Mouse (Mus musculus): ENCODE measurements around the gene Rnf208. TPM values are rescaled to one million over a fixed set of nuclear protein-coding genes. Genes with fewer than 3 reads are reported as not detected.
A peak's percentile ranks its signal among the peaks of the same experiment; 100 is the strongest.

Gene Rnf208
- total and polyA plus RNA-seq, 3 experiments, result 0.22 to 54.7 (median 18.4) TPM

GRCm38 (mm10) chr2:25265897-25266656 is 24.0 kb downstream of the Rnf208 start:
- peak overlapping the region; percentile 89 for H3K4me3 ChIP-seq (ENCODE audit: low read depth, low read length)
- peaks cover 75% of the 10 kb centered on the region for H3K36me3 ChIP-seq (replicated peaks)
- no peak for TF ChIP-seq TAL1 (conservative IDR thresholded peaks at IDR 0.05; ENCODE audit: low read depth, low read length)
- no peak for TF ChIP-seq GATA1 (IDR thresholded peaks at IDR 0.05; ENCODE audit: borderline replicate concordance, low read length)
- TF ChIP-seq GATA2 (IDR thresholded peaks at IDR 0.05; ENCODE audit: borderline replicate concordance, low read depth, low read length), result no peak
- no peak for TF ChIP-seq CTCF (IDR thresholded peaks at IDR 0.05; ENCODE audit: low read depth, low read length)
- no peak for TF ChIP-seq POLR2AphosphoS5 (IDR thresholded peaks at IDR 0.05; ENCODE audit: insufficient replicate concordance, low read depth, low read length)
- peaks cover 95% of the 10 kb centered on the region for H3K4me1 ChIP-seq (ENCODE audit: insufficient read depth, low read depth, low read length)
- DNase-seq (ENCODE audit: low spot score) (peak; percentile 86), ATAC-seq (ENCODE audit: extremely low read depth, insufficient number of reproducible peaks, low FRiP score, poor library complexity, severe bottlenecking) (peak; percentile 41; the same call in 1 of the 2 replicates)
- no peaks in the 10 kb centered on the region for H3K27me3 ChIP-seq (ENCODE audit: insufficient read depth, low read length)
- no peaks in the 10 kb centered on the region for H3K9me3 ChIP-seq (replicated peaks)

DNA sequence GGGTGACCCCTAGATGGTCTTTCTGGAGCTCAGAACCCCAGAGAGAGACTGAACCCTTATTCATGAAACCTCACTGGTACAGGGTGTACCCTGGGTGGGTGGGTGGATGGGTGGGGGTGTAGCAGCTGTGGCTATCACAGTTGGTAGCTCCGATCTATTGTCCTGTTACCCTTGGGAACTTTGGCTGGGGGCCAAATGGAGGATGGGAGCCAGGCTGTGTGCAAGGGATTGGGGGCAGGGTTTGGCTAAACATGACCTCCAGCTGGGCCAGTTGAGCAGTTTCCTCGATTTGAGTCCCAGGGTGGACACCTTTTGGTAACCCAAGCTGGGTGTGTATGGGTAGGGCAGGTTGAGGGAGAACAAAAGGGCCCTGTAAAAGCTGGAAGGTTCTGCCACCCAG is 24.7 kb downstream of the Rnf208 start:
- ATAC-seq (ENCODE audit: extremely low read depth, insufficient number of reproducible peaks, low FRiP score, poor library complexity, severe bottlenecking) (no peak), DNase-seq (ENCODE audit: low spot score) (no peak)
- Histone ChIP-seq H3K4me1 (ENCODE audit: insufficient read depth, low read depth, low read length) (peaks cover 95% of the 10 kb centered on the region), H3K27me3 (ENCODE audit: insufficient read depth, low read length) (no peaks in the 10 kb centered on the region), H3K36me3 (replicated peaks) (peaks cover 81% of the 10 kb centered on the region), H3K9me3 (replicated peaks) (no peaks in the 10 kb centered on the region), H3K4me3 (ENCODE audit: low read depth, low read length) (peak overlapping the region; percentile 89; the same call in 1 of the 2 replicates)
- TF ChIP-seq POLR2AphosphoS5 (IDR thresholded peaks at IDR 0.05; ENCODE audit: insufficient replicate concordance, low read depth, low read length) (no peak), GATA1 (IDR thresholded peaks at IDR 0.05; ENCODE audit: borderline replicate concordance, low read length) (no peak), TAL1 (conservative IDR thresholded peaks at IDR 0.05; ENCODE audit: low read depth, low read length) (no peak), GATA2 (IDR thresholded peaks at IDR 0.05; ENCODE audit: borderline replicate concordance, low read depth, low read length) (no peak), CTCF (IDR thresholded peaks at IDR 0.05; ENCODE audit: low read depth, low read length) (no peak)

DNA sequence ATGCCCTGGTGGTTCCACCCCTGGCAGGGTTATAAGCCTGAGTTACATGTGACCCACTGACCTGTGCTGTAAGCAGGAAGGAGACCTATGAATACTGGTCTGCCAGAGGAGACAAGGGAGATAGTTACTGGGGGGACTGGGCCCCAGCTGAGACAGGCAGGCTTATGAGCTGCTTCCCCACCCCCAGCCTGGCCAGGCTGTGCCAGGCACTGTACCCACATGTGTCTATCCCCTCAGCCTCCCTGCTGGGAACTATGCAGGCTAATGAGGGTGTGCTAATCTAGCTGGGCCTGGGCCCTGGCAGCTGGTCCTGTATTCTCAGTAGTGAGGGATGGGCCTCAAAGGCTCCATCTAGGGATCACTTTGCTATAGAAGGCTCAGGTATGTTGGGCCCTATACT is 25.2 kb downstream of the Rnf208 start:
- no peaks in the 10 kb centered on the region for H3K9me3 ChIP-seq (replicated peaks)
- no peaks in the 10 kb centered on the region for H3K27me3 ChIP-seq (ENCODE audit: insufficient read depth, low read length)
- DNase-seq (ENCODE audit: low spot score) (no peak), ATAC-seq (ENCODE audit: extremely low read depth, insufficient number of reproducible peaks, low FRiP score, poor library complexity, severe bottlenecking) (no peak)
- peak overlapping the region; percentile 89; the same call in 1 of the 2 replicates for H3K4me3 ChIP-seq (ENCODE audit: low read depth, low read length)
- H3K36me3 ChIP-seq (replicated peaks), result peaks cover 82% of the 10 kb centered on the region
- peaks cover 91% of the 10 kb centered on the region for H3K4me1 ChIP-seq (ENCODE audit: insufficient read depth, low read depth, low read length)
- no peak for TF ChIP-seq GATA1 (IDR thresholded peaks at IDR 0.05; ENCODE audit: borderline replicate concordance, low read length)
- no peak for TF ChIP-seq CTCF (IDR thresholded peaks at IDR 0.05; ENCODE audit: low read depth, low read length)
- TF ChIP-seq TAL1 (conservative IDR thresholded peaks at IDR 0.05; ENCODE audit: low read depth, low read length), result no peak
- TF ChIP-seq GATA2 (IDR thresholded peaks at IDR 0.05; ENCODE audit: borderline replicate concordance, low read depth, low read length), result no peak
- no peak for TF ChIP-seq POLR2AphosphoS5 (IDR thresholded peaks at IDR 0.05; ENCODE audit: insufficient replicate concordance, low read depth, low read length)

- no peak for TF ChIP-seq TAL1 (conservative IDR thresholded peaks at IDR 0.05; ENCODE audit: low read depth, low read length)
- no peak for TF ChIP-seq GATA2 (IDR thresholded peaks at IDR 0.05; ENCODE audit: borderline replicate concordance, low read depth, low read length)
- TF ChIP-seq GATA1 (IDR thresholded peaks at IDR 0.05; ENCODE audit: borderline replicate concordance, low read length), result no peak
- no peak for TF ChIP-seq POLR2AphosphoS5 (IDR thresholded peaks at IDR 0.05; ENCODE audit: insufficient replicate concordance, low read depth, low read length)
- TF ChIP-seq CTCF (IDR thresholded peaks at IDR 0.05; ENCODE audit: low read depth, low read length), result no peak
- H3K36me3 ChIP-seq (replicated peaks), result peaks cover 83% of the 10 kb centered on the region
These were observed 25.8 kb downstream of the Rnf208 start for GRCm38 (mm10) chr2:25267746-25268309.

GRCm38 (mm10) chr2:25271827-25272511 is 29.9 kb downstream of the Rnf208 start, which contains the start of the genes Ssna1 and Anapc2:
TSS of gene Ssna1 (minus strand) at chr2:25272438.
TSS of gene Anapc2 (plus strand) at chr2:25272478.
- Histone ChIP-seq H3K9me3 (replicated peaks) (no peaks in the 10 kb centered on the region), H3K4me1 (ENCODE audit: insufficient read depth, low read depth, low read length) (peaks cover 64% of the 10 kb centered on the region), H3K27me3 (ENCODE audit: insufficient read depth, low read length) (no peaks in the 10 kb centered on the region), H3K4me3 (ENCODE audit: low read depth, low read length) (peak within 1 kb of the TSS; percentile 84), H3K36me3 (replicated peaks) (peaks cover 91% of the 10 kb centered on the region)
- TF ChIP-seq CTCF (IDR thresholded peaks at IDR 0.05; ENCODE audit: low read depth, low read length) (no peak), GATA1 (IDR thresholded peaks at IDR 0.05; ENCODE audit: borderline replicate concordance, low read length) (no peak)
- DNase-seq (ENCODE audit: low spot score) (peak; percentile 87), ATAC-seq (ENCODE audit: extremely low read depth, insufficient number of reproducible peaks, low FRiP score, poor library complexity, severe bottlenecking) (peak; percentile 66)

More at GRCm38 (mm10) chr2:25267746-25268309, 25.8 kb downstream of the Rnf208 start:
- H3K9me3 ChIP-seq (replicated peaks), result no peaks in the 10 kb centered on the region
- H3K4me3 ChIP-seq (ENCODE audit: low read depth, low read length), result no peak overlapping the region
- H3K27me3 ChIP-seq (ENCODE audit: insufficient read depth, low read length), result no peaks in the 10 kb centered on the region
- ATAC-seq (ENCODE audit: extremely low read depth, insufficient number of reproducible peaks, low FRiP score, poor library complexity, severe bottlenecking) (no peak), DNase-seq (ENCODE audit: low spot score) (no peak)
- peaks cover 91% of the 10 kb centered on the region for H3K4me1 ChIP-seq (ENCODE audit: insufficient read depth, low read depth, low read length)

GRCm38 (mm10) chr2:25272515-25272914 is 30.5 kb downstream of the Rnf208 start:
- no peak for ATAC-seq (ENCODE audit: extremely low read depth, insufficient number of reproducible peaks, low FRiP score, poor library complexity, severe bottlenecking)
- H3K36me3 ChIP-seq (replicated peaks), result peaks cover 91% of the 10 kb centered on the region
- peak overlapping the region; percentile 84 for H3K4me3 ChIP-seq (ENCODE audit: low read depth, low read length)
- H3K4me1 ChIP-seq (ENCODE audit: insufficient read depth, low read depth, low read length), result peaks cover 58% of the 10 kb centered on the region
- H3K27me3 ChIP-seq (ENCODE audit: insufficient read depth, low read length), result no peaks in the 10 kb centered on the region
- no peaks in the 10 kb centered on the region for H3K9me3 ChIP-seq (replicated peaks)
- no peak for TF ChIP-seq GATA2 (IDR thresholded peaks at IDR 0.05; ENCODE audit: borderline replicate concordance, low read depth, low read length)
- no peak for TF ChIP-seq POLR2AphosphoS5 (IDR thresholded peaks at IDR 0.05; ENCODE audit: insufficient replicate concordance, low read depth, low read length)
- no peak for DNase-seq (ENCODE audit: low spot score)

Data from G1E (cell line).